Mouse (Mus musculus): ENCODE results near the gene Pard3.

- TF ChIP-seq CTCF (IDR thresholded peaks at IDR 0.05; ENCODE audit: borderline replicate concordance, insufficient read depth, low read depth, low read length), result peak; percentile 79
- TF ChIP-seq POLR2A (IDR thresholded peaks at IDR 0.05; ENCODE audit: borderline replicate concordance, insufficient read depth, low read length), result no peak
Observed at GRCm38 (mm10) chr8:127191387-127191786, 127.7 kb downstream of the Pard3 start.

Data from cerebellum, adult 2 months (tissue).